Mouse (Mus musculus) small intestine, adult 2 months (tissue): ENCODE results near the gene Umad1.

Experiments used
- CTCF ChIP-seq: fragments of 200-500 bp; IDR thresholded peaks from 2 replicates; pipeline ENCODE4 v1.5.1; 2012; ENCODE audit warnings: low read depth, mild to moderate bottlenecking, control low read depth, inconsistent platforms, low read length, moderate library complexity, mixed read lengths; ENCODE audit not compliant: insufficient replicate concordance, insufficient read length; ENCODE audit errors: extremely low read depth
- POLR2A ChIP-seq: fragments of 200-500 bp; IDR thresholded peaks from 2 replicates; pipeline ENCODE4 v1.6.1; 2012; ENCODE audit warnings: low read depth, mild to moderate bottlenecking, control low read depth, inconsistent platforms, low read length, moderate library complexity

DNA sequence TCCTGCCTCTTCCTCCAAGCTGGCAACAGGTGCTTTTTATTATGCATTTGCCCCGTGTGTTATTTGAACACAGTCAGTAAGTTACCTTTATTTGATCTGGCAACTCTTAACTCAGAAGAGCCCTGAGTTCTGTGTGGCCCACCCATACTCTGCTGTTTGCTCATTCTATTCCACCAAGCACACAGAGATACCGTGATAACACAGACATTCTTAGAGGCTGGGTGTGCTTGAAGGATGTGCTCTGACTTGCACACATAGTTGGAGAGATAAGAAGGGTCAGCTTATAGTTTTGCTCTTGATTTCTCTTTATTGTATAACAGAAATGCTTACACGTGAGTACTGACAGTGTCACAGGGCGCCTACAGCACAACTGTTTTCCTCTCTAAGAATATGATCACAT, 133.9 kb downstream of the Umad1 start:
- TF ChIP-seq CTCF (no peak), POLR2A (no peak)
